Mouse (Mus musculus) liver, postnatal 0 days (tissue): ENCODE results near the gene Adarb1.

ENCODE experiments used
- CTCF ChIP-seq: sonication (generic); IDR thresholded peaks from 2 replicates; pipeline ENCODE4 v1.5.1; 2016; ENCODE audit warnings: antibody characterized with exemption, low read depth
- EP300 ChIP-seq: IDR thresholded peaks from 2 replicates; pipeline ENCODE4 v1.6.1; 2016; ENCODE audit warnings: antibody characterized with exemption, low read depth, mild to moderate bottlenecking

DNA sequence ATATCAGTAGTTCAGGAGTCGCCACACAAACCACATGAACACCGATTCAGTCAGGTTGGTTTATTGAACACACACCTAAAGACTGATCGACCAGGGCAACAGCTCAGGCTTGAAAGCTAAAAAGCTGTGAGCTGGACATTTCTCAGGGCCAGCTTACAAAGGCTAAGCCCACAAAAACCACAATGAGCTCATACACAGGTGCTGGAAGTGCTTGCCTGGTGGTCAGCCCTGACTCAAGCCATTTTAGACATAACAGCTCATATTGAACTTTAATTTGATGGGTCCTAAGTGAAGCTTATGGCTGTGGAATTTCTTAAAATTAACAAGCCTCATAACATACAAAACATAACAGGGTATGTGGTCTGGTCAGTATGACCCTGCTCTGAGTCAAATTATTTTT, 2.1 kb upstream of the Adarb1 start:
- TF ChIP-seq CTCF (no peak), EP300 (no peak)
